ENCODE assay signal across 8 mouse cellular contexts in genomic region chr1:82288421-82288990, GRCm38 (mm10). TPM values are rescaled to one million over a fixed set of nuclear protein-coding genes. Genes with fewer than 3 reads are reported as not detected.
DNase-seq lines count a peak whose midpoint lies in the region; ATAC-seq lines count a peak whose summit lies in the region.

No protein-coding gene starts in this region.

- H3K27me3 ChIP-seq in hindbrain, embryonic 15.5 days: no peaks in the 10 kb centered on the region
- H3K27me3 ChIP-seq in midbrain, embryonic 13.5 days: no peaks in the 10 kb centered on the region

- H3K27ac ChIP-seq in hindbrain, embryonic 15.5 days (replicated peaks): no peak overlapping the region
- H3K27ac ChIP-seq in midbrain, embryonic 13.5 days: no peak overlapping the region

- no peak for ATAC-seq in hindbrain, embryonic 15.5 days (ENCODE audit: low FRiP score, low read depth)
- ATAC-seq in midbrain, embryonic 13.5 days: no peak
- no peak for ATAC-seq in activated CD4-positive, CD25-positive, alpha-beta regulatory T cell, adult 4 months

- H3K4me2 ChIP-seq in hindbrain, embryonic 15.5 days: peak overlapping the region; percentile 91
- peak overlapping the region; percentile 82 for H3K4me2 ChIP-seq in midbrain, embryonic 13.5 days (replicated peaks)

- peaks cover 75% of the 10 kb centered on the region for H3K4me1 ChIP-seq in hindbrain, embryonic 15.5 days (replicated peaks)
- peaks cover 73% of the 10 kb centered on the region for H3K4me1 ChIP-seq in midbrain, embryonic 13.5 days (replicated peaks)

- H3K4me3 ChIP-seq in hindbrain, embryonic 15.5 days: peak overlapping the region; percentile 83
- peak overlapping the region; percentile 79 for H3K4me3 ChIP-seq in midbrain, embryonic 13.5 days (replicated peaks)

- 0 out of 2 replicates have a peak, but pooled peaks cover 4% of the 10 kb centered on the region for H3K36me3 ChIP-seq in hindbrain, embryonic 15.5 days
- H3K36me3 ChIP-seq in midbrain, embryonic 13.5 days: peaks cover 14% of the 10 kb centered on the region

- WGBS in hindbrain, embryonic 15.5 days: 83% methylated on average over 18 of the region's 18 CpGs
- 94% methylated on average over 18 of the region's 18 CpGs for WGBS in midbrain, embryonic 13.5 days

- H3K9ac ChIP-seq in hindbrain, embryonic 15.5 days: 0 out of 2 replicates have a peak overlapping the region, but pooled peaks have one; percentile 91
- H3K9ac ChIP-seq in midbrain, embryonic 13.5 days (replicated peaks): 0 out of 2 replicates have a peak overlapping the region, but pooled peaks have one; percentile 88

- DNase-seq in cerebellum, adult 11-12 months: peak; percentile 56
- DNase-seq in cerebellum, adult 9-11 months: no peak
- DNase-seq in right cerebral cortex, postnatal 4 days: peak; percentile 26
- no peak for DNase-seq in right cerebral cortex, postnatal 36 days (ENCODE audit: low spot score in 2 of 2)
- no peak for DNase-seq in frontal cortex, postnatal 14 days (ENCODE audit: low spot score in 2 of 2)

- H3K9me3 ChIP-seq in hindbrain, embryonic 15.5 days: no peaks in the 10 kb centered on the region
- H3K9me3 ChIP-seq in midbrain, embryonic 13.5 days: no peaks in the 10 kb centered on the region

RNA-seq across cellular contexts. Expression of gene Irs1, which starts 2.7 kb away (rescaled TPM):
- polyA plus RNA-seq in hindbrain, embryonic 15.5 days (2015; fragmentation: Nextera tagmentation; extraction: Ambion mirVana): 9.0 and 9.5 TPM in 2 replicates
- 6.6 and 7.9 TPM in 2 replicates for polyA plus RNA-seq in midbrain, embryonic 13.5 days (2015; fragmentation: Nextera tagmentation; extraction: Ambion mirVana)
- not detected for polyA plus RNA-seq in activated CD4-positive, CD25-positive, alpha-beta regulatory T cell, adult 4 months (2017; shearing (Covaris generic))

RNA-seq across cellular contexts. Expression of gene Rhbdd1, which starts 27.7 kb away (rescaled TPM):
- polyA plus RNA-seq in hindbrain, embryonic 15.5 days (2015; fragmentation: Nextera tagmentation; extraction: Ambion mirVana): 4.0 and 4.1 TPM in 2 replicates
- 4.8 and 6.2 TPM in 2 replicates for polyA plus RNA-seq in midbrain, embryonic 13.5 days (2015; fragmentation: Nextera tagmentation; extraction: Ambion mirVana)
- 10 to 100 TPM; 13.5 to 18.1 TPM for polyA plus RNA-seq in activated CD4-positive, CD25-positive, alpha-beta regulatory T cell, adult 4 months (2017; shearing (Covaris generic))

RNA-seq across cellular contexts. Expression of gene Gm9747, which starts 55.6 kb away (rescaled TPM):
- polyA plus RNA-seq in hindbrain, embryonic 15.5 days (2015; fragmentation: Nextera tagmentation; extraction: Ambion mirVana): 28.3 and 28.8 TPM in 2 replicates
- 20.9 and 21.0 TPM in 2 replicates for polyA plus RNA-seq in midbrain, embryonic 13.5 days (2015; fragmentation: Nextera tagmentation; extraction: Ambion mirVana)
- under 1 TPM in 1 of 2 experiments, not detected in 1; 0.16 TPM for polyA plus RNA-seq in activated CD4-positive, CD25-positive, alpha-beta regulatory T cell, adult 4 months (2017; shearing (Covaris generic))

Comparison
In these comparisons a context has a peak if more than half of its experiments do, and no peak if none do; other contexts are left out.
1. DNase-seq: peak in cerebellum, adult 11-12 months (single experiment) and right cerebral cortex, postnatal 4 days (single experiment); none in cerebellum, adult 9-11 months (single experiment), right cerebral cortex, postnatal 36 days (0 of 2) and frontal cortex, postnatal 14 days (0 of 2).
2. RNA of gene Gm9747, which starts 55.6 kb away (polyA plus RNA-seq): 28.3 to 28.8 TPM in hindbrain, embryonic 15.5 days and 20.9 to 21.0 TPM in midbrain, embryonic 13.5 days; 0.16 TPM in activated CD4-positive, CD25-positive, alpha-beta regulatory T cell, adult 4 months; every median in the first group is over 10 times any median in the second.